Mouse (Mus musculus) cerebellum, adult 2 months (tissue): ENCODE measurements around the gene Yars.

Source experiments
- CTCF ChIP-seq: fragments of 200-500 bp; IDR thresholded peaks from 2 replicates; pipeline ENCODE4 v1.5.1; 2011; ENCODE audit warnings: low read depth, mild to moderate bottlenecking, control low read depth, low read length, moderate library complexity, borderline replicate concordance; ENCODE audit not compliant: insufficient read depth
- POLR2A ChIP-seq: fragments of 200-500 bp; IDR thresholded peaks from 2 replicates; pipeline ENCODE4 v1.6.1; 2011; ENCODE audit warnings: low read length, control low read depth, borderline replicate concordance; ENCODE audit not compliant: insufficient read depth

- no peak for TF ChIP-seq CTCF
- TF ChIP-seq POLR2A, result no peak
Observed at GRCm38 (mm10) chr4:129226441-129226963, 36.9 kb downstream of the Yars start.
